Mouse (Mus musculus) frontal cortex, postnatal 14 days (tissue): ENCODE data around the gene Krt36.

ENCODE experiments used
- DNase-seq, 2 experiments: peaks; one replicate each; pipeline ENCODE4 v3.0.0; 2022; ENCODE audit warnings: low spot score in 2 of 2

Gene Krt36

GRCm38 (mm10) chr11:100105576-100106122 is at the start of gene Krt36:
Gene Krt36, minus strand, starts transcription at chr11:100105626.
- no peak for DNase-seq

- DNase-seq = no peak
These were observed 43.3 kb upstream of the Krt36 start, which contains the start of gene Krt19 for GRCm38 (mm10) chr11:100148615-100149330. Gene Krt19, minus strand, starts transcription at chr11:100148665.

GRCm38 (mm10) chr11:100147566-100148353 is 42.3 kb upstream of the Krt36 start:
- no peak for DNase-seq

GRCm38 (mm10) chr11:100145858-100146560 is 40.6 kb upstream of the Krt36 start:
- no peak for DNase-seq

GRCm38 (mm10) chr11:100145104-100145503 is 39.7 kb upstream of the Krt36 start:
- DNase-seq = no peak

GRCm38 (mm10) chr11:100140966-100141365 is 35.5 kb upstream of the Krt36 start:
- DNase-seq = no peak

- no peak for DNase-seq
These were observed 34.0 kb upstream of the Krt36 start for GRCm38 (mm10) chr11:100139391-100139790.

GRCm38 (mm10) chr11:100138809-100139208 is 33.4 kb upstream of the Krt36 start:
- no peak for DNase-seq

- no peak for DNase-seq
These were observed 32.3 kb upstream of the Krt36 start for GRCm38 (mm10) chr11:100137693-100138092.

- DNase-seq = no peak
These were observed 31.1 kb upstream of the Krt36 start for GRCm38 (mm10) chr11:100136559-100136958.

- no peak for DNase-seq
These were observed 30.3 kb upstream of the Krt36 start, which contains the start of gene Krt15 for GRCm38 (mm10) chr11:100135731-100136130. Gene Krt15, minus strand, starts transcription at chr11:100135928.

- no peak for DNase-seq
These were observed 19.5 kb upstream of the Krt36 start for GRCm38 (mm10) chr11:100124901-100125300.

- no peak for DNase-seq
These were observed 16.0 kb upstream of the Krt36 start, which contains the start of gene Krt13 for GRCm38 (mm10) chr11:100121466-100121865. Gene Krt13, minus strand, starts transcription at chr11:100121566.

- DNase-seq = no peak
These were observed 14.9 kb upstream of the Krt36 start for GRCm38 (mm10) chr11:100120331-100120730.

- no peak for DNase-seq
These were observed 8.3 kb upstream of the Krt36 start for GRCm38 (mm10) chr11:100113742-100114029.

- DNase-seq = no peak
These were observed 7.7 kb upstream of the Krt36 start for GRCm38 (mm10) chr11:100112935-100113741.

- DNase-seq = no peak
These were observed 2.6 kb downstream of the Krt36 start for GRCm38 (mm10) chr11:100102693-100103429.

GRCm38 (mm10) chr11:100100391-100100790 is 5.0 kb downstream of the Krt36 start:
- DNase-seq = no peak

GRCm38 (mm10) chr11:100097819-100098218 is 7.6 kb downstream of the Krt36 start:
- DNase-seq = no peak

- no peak for DNase-seq
These were observed 9.3 kb downstream of the Krt36 start, which contains the start of gene Krt35 for GRCm38 (mm10) chr11:100096141-100096540. Gene Krt35, minus strand, starts transcription at chr11:100096241.
